Mouse (Mus musculus) c-Kit-positive CD71-positive TER-119-positive erythroid progenitor cells, embryonic 14.5 days (primary cell): ENCODE data around the gene 2010300C02Rik.

Experiments
- DNase-seq: peaks from one replicate; pipeline ENCODE4 v3.0.0-alpha.2; 2013; ENCODE audit warnings: low spot score

The 2010300C02Rik gene

GRCm38 (mm10) chr1:37711596-37712356 lies 8.1 kb downstream of the 2010300C02Rik start:
- DNase-seq, result no peak

GRCm38 (mm10) chr1:37711082-37711481 lies 8.8 kb downstream of the 2010300C02Rik start:
- DNase-seq, result no peak

- no peak for DNase-seq
Measured at GRCm38 (mm10) chr1:37709736-37710135, 10.1 kb downstream of the 2010300C02Rik start.

- no peak for DNase-seq
Measured at GRCm38 (mm10) chr1:37708270-37708955, 11.5 kb downstream of the 2010300C02Rik start.

- no peak for DNase-seq
Measured at GRCm38 (mm10) chr1:37702326-37702725, 17.6 kb downstream of the 2010300C02Rik start.

- no peak for DNase-seq
Measured at GRCm38 (mm10) chr1:37698852-37699439, 20.9 kb downstream of the 2010300C02Rik start.

- no peak for DNase-seq
Measured at GRCm38 (mm10) chr1:37698186-37698839, 21.6 kb downstream of the 2010300C02Rik start.

GRCm38 (mm10) chr1:37696918-37697317 lies 23.0 kb downstream of the 2010300C02Rik start:
- DNase-seq, result no peak

- no peak for DNase-seq
Measured at GRCm38 (mm10) chr1:37695732-37696131, 24.2 kb downstream of the 2010300C02Rik start.

- DNase-seq, result no peak
Measured at GRCm38 (mm10) chr1:37694417-37694816, 25.5 kb downstream of the 2010300C02Rik start.

- DNase-seq, result no peak
Measured at GRCm38 (mm10) chr1:37691179-37691578, 28.7 kb downstream of the 2010300C02Rik start.

- DNase-seq, result peak; percentile 13
Measured at GRCm38 (mm10) chr1:37690665-37691064, 29.2 kb downstream of the 2010300C02Rik start.

GRCm38 (mm10) chr1:37689730-37690129 lies 30.2 kb downstream of the 2010300C02Rik start:
- DNase-seq, result no peak

GRCm38 (mm10) chr1:37688351-37688750 lies 31.5 kb downstream of the 2010300C02Rik start:
- DNase-seq, result no peak

- no peak for DNase-seq
Measured at GRCm38 (mm10) chr1:37687515-37687914, 32.4 kb downstream of the 2010300C02Rik start.

GRCm38 (mm10) chr1:37686953-37687441 lies 32.9 kb downstream of the 2010300C02Rik start:
- DNase-seq, result no peak

GRCm38 (mm10) chr1:37678327-37679123 lies 41.4 kb downstream of the 2010300C02Rik start:
- DNase-seq, result peak; percentile 60

GRCm38 (mm10) chr1:37676967-37677512 lies 42.8 kb downstream of the 2010300C02Rik start:
- DNase-seq, result no peak

GRCm38 (mm10) chr1:37675444-37675843 lies 44.4 kb downstream of the 2010300C02Rik start:
- DNase-seq, result no peak

- no peak for DNase-seq
Measured at GRCm38 (mm10) chr1:37674266-37674665, 45.6 kb downstream of the 2010300C02Rik start.

- DNase-seq, result no peak
Measured at GRCm38 (mm10) chr1:37671316-37671715, 48.6 kb downstream of the 2010300C02Rik start.
